Mouse (Mus musculus): ENCODE data around the gene Tbl3. TPM values are rescaled to one million over a fixed set of nuclear protein-coding genes. Genes with fewer than 3 reads are reported as not detected.

Gene Tbl3
- polyA plus RNA-seq, 1 experiment from 2014 or later: 105 TPM

Other genes starting within 250 kb of the Tbl3 start
- gene E4f1, start 237.3 kb downstream of the Tbl3 start, polyA plus RNA-seq (2014; fragmentation: Nextera tagmentation; extraction: Ambion mirVana): 21.6 and 23.2 TPM in 2 replicates
- 54.1 and 65.0 TPM in 2 replicates for gene Pgp, start 237.3 kb downstream of the Tbl3 start, polyA plus RNA-seq (2014; fragmentation: Nextera tagmentation; extraction: Ambion mirVana)
- 0.71 and 1.6 TPM in 2 replicates for gene Bricd5, start 233.8 kb downstream of the Tbl3 start, polyA plus RNA-seq (2014; fragmentation: Nextera tagmentation; extraction: Ambion mirVana)
- 36.4 and 36.9 TPM in 2 replicates for gene Mlst8, start 228.6 kb downstream of the Tbl3 start, polyA plus RNA-seq (2014; fragmentation: Nextera tagmentation; extraction: Ambion mirVana)
- gene Caskin1, start 219.1 kb downstream of the Tbl3 start, polyA plus RNA-seq (2014; fragmentation: Nextera tagmentation; extraction: Ambion mirVana): 1.6 and 1.8 TPM in 2 replicates
- gene Traf7, start 179.7 kb downstream of the Tbl3 start, polyA plus RNA-seq (2014; fragmentation: Nextera tagmentation; extraction: Ambion mirVana): 69.0 and 88.5 TPM in 2 replicates
- gene Rab26, start 173.4 kb downstream of the Tbl3 start, polyA plus RNA-seq (2014; fragmentation: Nextera tagmentation; extraction: Ambion mirVana): 2.7 and 2.8 TPM in 2 replicates
- 16.7 and 31.6 TPM in 2 replicates for gene Pkd1, start 157.8 kb downstream of the Tbl3 start, polyA plus RNA-seq (2014; fragmentation: Nextera tagmentation; extraction: Ambion mirVana)
- 48.3 and 55.4 TPM in 2 replicates for gene Tsc2, start 75.0 kb downstream of the Tbl3 start, polyA plus RNA-seq (2014; fragmentation: Nextera tagmentation; extraction: Ambion mirVana)
- 14.2 and 17.0 TPM in 2 replicates for gene Nthl1, start 75.0 kb downstream of the Tbl3 start, polyA plus RNA-seq (2014; fragmentation: Nextera tagmentation; extraction: Ambion mirVana)
- 86.1 and 95.5 TPM in 2 replicates for gene Slc9a3r2, start 57.3 kb downstream of the Tbl3 start, polyA plus RNA-seq (2014; fragmentation: Nextera tagmentation; extraction: Ambion mirVana)
- 0.66 TPM in 1 of 2 replicates, not detected in the other for gene Npw, start 49.2 kb downstream of the Tbl3 start, polyA plus RNA-seq (2014; fragmentation: Nextera tagmentation; extraction: Ambion mirVana)
- gene Zfp598, start 38.0 kb downstream of the Tbl3 start, polyA plus RNA-seq (2014; fragmentation: Nextera tagmentation; extraction: Ambion mirVana): 25.3 and 34.4 TPM in 2 replicates
- 1.0 and 1.2 TPM in 2 replicates for gene Syngr3, start 17.7 kb downstream of the Tbl3 start, polyA plus RNA-seq (2014; fragmentation: Nextera tagmentation; extraction: Ambion mirVana)
- gene Gfer, start 11.5 kb downstream of the Tbl3 start, polyA plus RNA-seq (2014; fragmentation: Nextera tagmentation; extraction: Ambion mirVana): 48.1 and 54.4 TPM in 2 replicates
- 3.1 and 3.5 TPM in 2 replicates for gene Noxo1, start 11.4 kb downstream of the Tbl3 start, polyA plus RNA-seq (2014; fragmentation: Nextera tagmentation; extraction: Ambion mirVana)
- 0.62 TPM in 1 of 2 replicates, not detected in the other for gene Rnf151, start 10.4 kb upstream of the Tbl3 start, polyA plus RNA-seq (2014; fragmentation: Nextera tagmentation; extraction: Ambion mirVana)
- 1,741 and 1,827 TPM in 2 replicates for gene Rps2, start 10.5 kb upstream of the Tbl3 start, polyA plus RNA-seq (2014; fragmentation: Nextera tagmentation; extraction: Ambion mirVana)
- 225 and 229 TPM in 2 replicates for gene Ndufb10, start 16.8 kb upstream of the Tbl3 start, polyA plus RNA-seq (2014; fragmentation: Nextera tagmentation; extraction: Ambion mirVana)
- gene Rpl3l, start 20.2 kb upstream of the Tbl3 start, polyA plus RNA-seq (2014; fragmentation: Nextera tagmentation; extraction: Ambion mirVana): not detected in 2 replicates
- gene Msrb1, start 29.0 kb upstream of the Tbl3 start, polyA plus RNA-seq (2014; fragmentation: Nextera tagmentation; extraction: Ambion mirVana): 35.2 and 39.0 TPM in 2 replicates
- gene Hs3st6, start 45.3 kb upstream of the Tbl3 start, polyA plus RNA-seq (2014; fragmentation: Nextera tagmentation; extraction: Ambion mirVana): 32.7 and 35.9 TPM in 2 replicates
- 0.19 TPM in 1 of 2 replicates, not detected in the other for gene Meiob, start 96.6 kb upstream of the Tbl3 start, polyA plus RNA-seq (2014; fragmentation: Nextera tagmentation; extraction: Ambion mirVana)
- 46.6 and 55.4 TPM in 2 replicates for gene Hagh, start 132.5 kb upstream of the Tbl3 start, polyA plus RNA-seq (2014; fragmentation: Nextera tagmentation; extraction: Ambion mirVana)
- gene Fahd1, start 142.7 kb upstream of the Tbl3 start, polyA plus RNA-seq (2014; fragmentation: Nextera tagmentation; extraction: Ambion mirVana): 30.4 and 34.1 TPM in 2 replicates
- 0.49 and 1.0 TPM in 2 replicates for gene Igfals, start 158.3 kb upstream of the Tbl3 start, polyA plus RNA-seq (2014; fragmentation: Nextera tagmentation; extraction: Ambion mirVana)
- 57.1 and 61.8 TPM in 2 replicates for gene Nubp2, start 178.7 kb upstream of the Tbl3 start, polyA plus RNA-seq (2014; fragmentation: Nextera tagmentation; extraction: Ambion mirVana)
- 32.1 and 36.8 TPM in 2 replicates for gene Spsb3, start 179.0 kb upstream of the Tbl3 start, polyA plus RNA-seq (2014; fragmentation: Nextera tagmentation; extraction: Ambion mirVana)
- 18.2 and 25.2 TPM in 2 replicates for gene Eme2, start 187.4 kb upstream of the Tbl3 start, polyA plus RNA-seq (2014; fragmentation: Nextera tagmentation; extraction: Ambion mirVana)
- 102 and 111 TPM in 2 replicates for gene Mrps34, start 187.5 kb upstream of the Tbl3 start, polyA plus RNA-seq (2014; fragmentation: Nextera tagmentation; extraction: Ambion mirVana)
- 84.6 and 99.5 TPM in 2 replicates for gene Nme3, start 188.8 kb upstream of the Tbl3 start, polyA plus RNA-seq (2014; fragmentation: Nextera tagmentation; extraction: Ambion mirVana)
- 23.9 and 31.8 TPM in 2 replicates for gene Mapk8ip3, start 229.3 kb upstream of the Tbl3 start, polyA plus RNA-seq (2014; fragmentation: Nextera tagmentation; extraction: Ambion mirVana)